Comparison of ENCODE assay signal across 8 mouse cellular contexts in genomic region chr2:118779065-118779464, GRCm38 (mm10). TPM values are rescaled to one million over a fixed set of nuclear protein-coding genes. Genes with fewer than 3 reads are reported as not detected.
DNase-seq lines count a peak whose midpoint lies in the region; ATAC-seq and TF ChIP-seq lines count a peak whose summit lies in the region.

No protein-coding gene starts in this region.

- H3K4me1 ChIP-seq in erythroblast, embryonic 14.5 days (ENCODE audit: control insufficient read depth), result peaks cover 21% of the 10 kb centered on the region
- 0 out of 2 replicates have a peak, but pooled peaks cover 6% of the 10 kb centered on the region for H3K4me1 ChIP-seq in embryonic facial prominence, embryonic 14.5 days (ENCODE audit: control insufficient read depth, insufficient read depth, low read length)
- H3K4me1 ChIP-seq in liver, embryonic 12.5 days, result peaks cover 25% of the 10 kb centered on the region
- H3K4me1 ChIP-seq in thymus, adult 2 months (replicated peaks; ENCODE audit: control insufficient read depth, insufficient read depth, low read length), result peaks cover 8% of the 10 kb centered on the region; the same call in 1 of the 2 replicates

- no peak overlapping the region for H3K27ac ChIP-seq in embryonic facial prominence, embryonic 14.5 days (replicated peaks; ENCODE audit: low read depth, low read length)
- H3K27ac ChIP-seq in liver, embryonic 12.5 days, result no peak overlapping the region
- no peak overlapping the region for H3K27ac ChIP-seq in thymus, adult 2 months (ENCODE audit: control insufficient read depth, insufficient read depth, low read length)

- peaks cover 32% of the 10 kb centered on the region for H3K27me3 ChIP-seq in erythroblast, embryonic 14.5 days (ENCODE audit: control insufficient read depth)
- H3K27me3 ChIP-seq in C2C12 (ENCODE audit: control insufficient read depth, insufficient read depth, insufficient read length), result no peaks in the 10 kb centered on the region
- H3K27me3 ChIP-seq in embryonic facial prominence, embryonic 14.5 days (replicated peaks; ENCODE audit: control insufficient read depth, insufficient read depth, low read length), result 0 out of 2 replicates have a peak, but pooled peaks cover 7% of the 10 kb centered on the region
- H3K27me3 ChIP-seq in liver, embryonic 12.5 days (replicated peaks), result peaks cover 58% of the 10 kb centered on the region
- no peaks in the 10 kb centered on the region for H3K27me3 ChIP-seq in thymus, adult 2 months (ENCODE audit: control insufficient read depth, insufficient read depth, low read length)

- 0 out of 2 replicates have a peak overlapping the region, but pooled peaks have one; percentile 28 for H3K9ac ChIP-seq in embryonic facial prominence, embryonic 14.5 days (ENCODE audit: low read depth, low read length)
- peak overlapping the region; percentile 12; the same call in 1 of the 2 replicates for H3K9ac ChIP-seq in liver, embryonic 12.5 days

- no peak for TF ChIP-seq POLR2A in thymus, adult 2 months (IDR thresholded peaks at IDR 0.05; ENCODE audit: control insufficient read depth, extremely low read depth, insufficient read depth, low read length, poor library complexity)

- H3K4me2 ChIP-seq in embryonic facial prominence, embryonic 14.5 days (ENCODE audit: low read depth, low read length), result peak overlapping the region; percentile 57
- H3K4me2 ChIP-seq in liver, embryonic 12.5 days, result peak overlapping the region; percentile 66

- H3ac ChIP-seq in C2C12 (ENCODE audit: control insufficient read depth, insufficient read length, low read depth), result no peak overlapping the region

- 11% methylated on average over 10 of the region's 10 CpGs for WGBS in embryonic facial prominence, embryonic 14.5 days
- WGBS in liver, embryonic 12.5 days (ENCODE audit: insufficient replicate concordance), result 28% methylated on average over 10 of the region's 10 CpGs
- 52% methylated on average over 10 of the region's 10 CpGs for WGBS in thymus, adult 2 months

- H3K79me2 ChIP-seq in C2C12 (ENCODE audit: control insufficient read depth, insufficient read depth), result no peaks in the 10 kb centered on the region

- H3K4me3 ChIP-seq in erythroblast, embryonic 14.5 days (replicated peaks), result peak overlapping the region; percentile 19
- peak overlapping the region; percentile 12 for H3K4me3 ChIP-seq in C2C12 (ENCODE audit: insufficient read depth, poor library complexity, severe bottlenecking)
- H3K4me3 ChIP-seq in embryonic facial prominence, embryonic 14.5 days (ENCODE audit: low read depth, low read length), result peak overlapping the region; percentile 32
- peak overlapping the region; percentile 38 for H3K4me3 ChIP-seq in liver, embryonic 12.5 days
- no peak overlapping the region for H3K4me3 ChIP-seq in thymus, adult 2 months (ENCODE audit: control insufficient read depth, insufficient read depth, low read length)

- H3K79me3 ChIP-seq in C2C12 (ENCODE audit: low read depth), result no peaks in the 10 kb centered on the region

- TF ChIP-seq CTCF in C2C12 (IDR thresholded peaks at IDR 0.05; ENCODE audit: control insufficient read depth, insufficient read depth, insufficient read length), result no peak
- TF ChIP-seq CTCF in thymus, adult 2 months (IDR thresholded peaks at IDR 0.05; ENCODE audit: borderline replicate concordance, control insufficient read depth, extremely low read depth, insufficient read depth, low read length, poor library complexity), result no peak

- DNase-seq in embryonic facial prominence, embryonic 14.5 days (ENCODE audit: low spot score), result no peak
- DNase-seq in thymus, adult 2 months, result no peak
- no peak for DNase-seq in thymus, postnatal 10 days (ENCODE audit: low spot score in 2 of 2)

- ATAC-seq in erythroblast, adult 5-6 weeks (replicated peaks; ENCODE audit: low FRiP score, poor library complexity, severe bottlenecking), result no peak
- no peak for ATAC-seq in embryonic facial prominence, embryonic 14.5 days (ENCODE audit: low read depth)
- ATAC-seq in liver, embryonic 12.5 days, result no peak
- ATAC-seq in activated CD4-positive, CD25-positive, alpha-beta regulatory T cell, adult 4 months, result no peak

- H3K36me3 ChIP-seq in erythroblast, embryonic 14.5 days (ENCODE audit: control insufficient read depth), result no peaks in the 10 kb centered on the region
- no peaks in the 10 kb centered on the region for H3K36me3 ChIP-seq in C2C12 (ENCODE audit: control insufficient read depth, insufficient read depth)
- H3K36me3 ChIP-seq in embryonic facial prominence, embryonic 14.5 days (ENCODE audit: control insufficient read depth, insufficient read depth, low read length), result no peaks in the 10 kb centered on the region
- no peaks in the 10 kb centered on the region for H3K36me3 ChIP-seq in liver, embryonic 12.5 days
- no peaks in the 10 kb centered on the region for H3K36me3 ChIP-seq in thymus, adult 2 months (ENCODE audit: control insufficient read depth, insufficient read depth, low read length)

- no peaks in the 10 kb centered on the region for H3K9me3 ChIP-seq in erythroblast, embryonic 14.5 days (ENCODE audit: control insufficient read depth, low read length)
- H3K9me3 ChIP-seq in embryonic facial prominence, embryonic 14.5 days (ENCODE audit: control insufficient read depth, low read length), result no peaks in the 10 kb centered on the region
- no peaks in the 10 kb centered on the region for H3K9me3 ChIP-seq in liver, embryonic 12.5 days (replicated peaks)

TF ChIP-seq in C2C12, 6 proteins besides CTCF, POLR2A, EP300 and RAD21:
- TF ChIP-seq MYOG (IDR thresholded peaks at IDR 0.05; ENCODE audit: control insufficient read depth, extremely low read depth, insufficient read length), result no peak
- TF ChIP-seq MAX (IDR thresholded peaks at IDR 0.05), result no peak
- TF ChIP-seq FOSL1 (IDR thresholded peaks at IDR 0.05; ENCODE audit: insufficient read depth, low read length, poor library complexity, severe bottlenecking), result no peak
- no peak for TF ChIP-seq MYOD1 (IDR thresholded peaks at IDR 0.05; ENCODE audit: control insufficient read depth, insufficient read length, low read depth)
- TF ChIP-seq USF1 (IDR thresholded peaks at IDR 0.05; ENCODE audit: low read depth), result no peak
- TF ChIP-seq CEBPB (IDR thresholded peaks at IDR 0.05; ENCODE audit: low read depth), result no peak

RNA-seq across cellular contexts. Expression of gene Disp2, which starts 0.5 kb away (rescaled TPM):
- 0.02 TPM in 1 of 2 replicates, not detected in the other for polyA plus RNA-seq in erythroblast, embryonic 14.5 days (2012)
- not detected in 2 replicates for total RNA-seq in erythroblast, adult 5-6 weeks (2015; ENCODE audit: low replicate concordance)
- total RNA-seq in erythroblast, adult 5-6 weeks (2017; ENCODE audit: low replicate concordance), result 0.14 TPM in 1 of 2 replicates, not detected in the other
- 0.05 TPM for polyA plus RNA-seq in C2C12 (2012; fragmentation: generic; extraction: Trizol)
- polyA plus RNA-seq in embryonic facial prominence, embryonic 14.5 days (2014; fragmentation: Nextera tagmentation; extraction: Ambion mirVana), result 1.4 and 2.3 TPM in 2 replicates
- 0.35 and 0.37 TPM in 2 replicates for polyA plus RNA-seq in liver, embryonic 12.5 days (2016; fragmentation: Nextera tagmentation; extraction: Ambion mirVana)
- under 1 TPM in 1 of 2 experiments, not detected in 1; 0.25 TPM for polyA plus RNA-seq in activated CD4-positive, CD25-positive, alpha-beta regulatory T cell, adult 4 months (2017; shearing (Covaris generic))
- 0.36 and 0.41 TPM in 2 replicates for polyA plus RNA-seq in thymus, adult 2 months (2012; rRNA removed)

RNA-seq across cellular contexts. Expression of gene Phgr1, which starts 6.5 kb away (rescaled TPM):
- not detected in 2 replicates for polyA plus RNA-seq in erythroblast, embryonic 14.5 days (2012)
- not detected in 2 replicates for total RNA-seq in erythroblast, adult 5-6 weeks (2015; ENCODE audit: low replicate concordance)
- total RNA-seq in erythroblast, adult 5-6 weeks (2017; ENCODE audit: low replicate concordance), result not detected in 2 replicates
- not detected for polyA plus RNA-seq in C2C12 (2012; fragmentation: generic; extraction: Trizol)
- 0.35 TPM in 1 of 2 replicates, not detected in the other for polyA plus RNA-seq in embryonic facial prominence, embryonic 14.5 days (2014; fragmentation: Nextera tagmentation; extraction: Ambion mirVana)
- not detected in 2 replicates for polyA plus RNA-seq in liver, embryonic 12.5 days (2016; fragmentation: Nextera tagmentation; extraction: Ambion mirVana)
- not detected for polyA plus RNA-seq in activated CD4-positive, CD25-positive, alpha-beta regulatory T cell, adult 4 months (2017; shearing (Covaris generic))
- polyA plus RNA-seq in thymus, adult 2 months (2012; rRNA removed), result 3.3 and 4.9 TPM in 2 replicates

RNA-seq across cellular contexts. Expression of gene Ccdc9b, which starts 16.6 kb away (rescaled TPM):
- polyA plus RNA-seq in erythroblast, embryonic 14.5 days (2012), result not detected in 2 replicates
- total RNA-seq in erythroblast, adult 5-6 weeks (2015; ENCODE audit: low replicate concordance), result not detected in 2 replicates
- 0.17 TPM in 1 of 2 replicates, not detected in the other for total RNA-seq in erythroblast, adult 5-6 weeks (2017; ENCODE audit: low replicate concordance)
- 9.3 TPM for polyA plus RNA-seq in C2C12 (2012; fragmentation: generic; extraction: Trizol)
- 0.96 and 1.0 TPM in 2 replicates for polyA plus RNA-seq in embryonic facial prominence, embryonic 14.5 days (2014; fragmentation: Nextera tagmentation; extraction: Ambion mirVana)
- 0.36 and 0.39 TPM in 2 replicates for polyA plus RNA-seq in liver, embryonic 12.5 days (2016; fragmentation: Nextera tagmentation; extraction: Ambion mirVana)
- not detected for polyA plus RNA-seq in activated CD4-positive, CD25-positive, alpha-beta regulatory T cell, adult 4 months (2017; shearing (Covaris generic))
- 1.2 and 1.8 TPM in 2 replicates for polyA plus RNA-seq in thymus, adult 2 months (2012; rRNA removed)

RNA-seq across cellular contexts. Expression of gene Inafm2, which starts 33.5 kb away (rescaled TPM):
- polyA plus RNA-seq in erythroblast, embryonic 14.5 days (2012), result 2.5 and 3.0 TPM in 2 replicates
- 6.5 and 10.4 TPM in 2 replicates for total RNA-seq in erythroblast, adult 5-6 weeks (2015; ENCODE audit: low replicate concordance)
- total RNA-seq in erythroblast, adult 5-6 weeks (2017; ENCODE audit: low replicate concordance), result 3.5 and 4.6 TPM in 2 replicates
- 10.3 TPM for polyA plus RNA-seq in C2C12 (2012; fragmentation: generic; extraction: Trizol)
- polyA plus RNA-seq in embryonic facial prominence, embryonic 14.5 days (2014; fragmentation: Nextera tagmentation; extraction: Ambion mirVana), result 19.1 and 20.7 TPM in 2 replicates
- 23.1 TPM in 2 replicates for polyA plus RNA-seq in liver, embryonic 12.5 days (2016; fragmentation: Nextera tagmentation; extraction: Ambion mirVana)
- polyA plus RNA-seq in activated CD4-positive, CD25-positive, alpha-beta regulatory T cell, adult 4 months (2017; shearing (Covaris generic)), result 10 to 100 TPM; 19.8 to 27.2 TPM
- polyA plus RNA-seq in thymus, adult 2 months (2012; rRNA removed), result 18.9 and 25.7 TPM in 2 replicates

RNA-seq across cellular contexts. Expression of gene Knstrn, which starts 34.7 kb away (rescaled TPM):
- polyA plus RNA-seq in erythroblast, embryonic 14.5 days (2012), result 26.7 and 32.4 TPM in 2 replicates
- total RNA-seq in erythroblast, adult 5-6 weeks (2015; ENCODE audit: low replicate concordance), result 16.5 and 19.8 TPM in 2 replicates
- 51.9 and 67.3 TPM in 2 replicates for total RNA-seq in erythroblast, adult 5-6 weeks (2017; ENCODE audit: low replicate concordance)
- 76.0 TPM for polyA plus RNA-seq in C2C12 (2012; fragmentation: generic; extraction: Trizol)
- polyA plus RNA-seq in embryonic facial prominence, embryonic 14.5 days (2014; fragmentation: Nextera tagmentation; extraction: Ambion mirVana), result 75.7 and 94.2 TPM in 2 replicates
- polyA plus RNA-seq in liver, embryonic 12.5 days (2016; fragmentation: Nextera tagmentation; extraction: Ambion mirVana), result 92.8 and 95.2 TPM in 2 replicates
- 10 to 100 TPM; 23.7 to 30.8 TPM for polyA plus RNA-seq in activated CD4-positive, CD25-positive, alpha-beta regulatory T cell, adult 4 months (2017; shearing (Covaris generic))
- polyA plus RNA-seq in thymus, adult 2 months (2012; rRNA removed), result 19.4 and 22.8 TPM in 2 replicates
